Mouse (Mus musculus) left cerebral cortex, postnatal 14 days (tissue): ENCODE measurements around the gene Emilin1. TPM values are rescaled to one million over a fixed set of nuclear protein-coding genes. Genes with fewer than 3 reads are reported as not detected.

Experiments
- DNase-seq, 2 experiments: peaks; one replicate each; pipeline ENCODE4 v3.0.0; 2021 to 2022; ENCODE audit warnings: low spot score in 2 of 2, mixed read lengths in 1 of 2
- intact Hi-C: fragments of 180-260 bp; cut with DNase I; formaldehyde crosslinking; loops from one replicate; pipeline ENCODE4 v1.15.1; 2025
- total RNA-seq, 2 experiments: library from RNA; stranded (reverse); gene quantifications; 2 replicates each; pipeline ENCODE4 v1.2.3; 2021

Gene Emilin1
- total RNA-seq, 2 experiments from 2014 or later, result 4.5 to 4.9 TPM

- DNase-seq, result peak in 1 of 2 experiments; percentile 59
- intact Hi-C loops, result loop anchor here (5.0 to 10.0 kb wide), 2 partner anchors 113 to 205 kb away; partner anchors contain the start of gene Dpysl5
Measured at GRCm38 (mm10) chr5:30919831-30920614, 6.8 kb downstream of the Emilin1 start.

DNA sequence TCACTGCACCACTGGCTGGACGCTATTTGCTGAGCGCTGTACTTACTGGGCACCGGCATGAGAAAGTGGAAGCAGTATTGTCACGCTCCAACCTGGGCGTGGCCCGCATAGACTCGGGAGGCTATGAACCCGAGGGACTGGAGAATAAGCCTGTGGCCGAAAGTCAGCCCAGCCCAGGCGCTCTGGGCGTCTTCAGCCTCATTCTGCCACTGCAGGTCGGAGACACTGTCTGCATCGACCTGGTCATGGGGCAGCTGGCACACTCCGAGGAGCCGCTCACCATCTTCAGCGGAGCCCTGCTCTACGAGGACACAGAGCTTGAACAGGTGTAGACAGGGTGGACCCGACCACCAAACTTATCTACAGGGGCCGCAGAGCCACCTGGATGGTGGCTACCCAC lies 7.4 kb downstream of the Emilin1 start:
- intact Hi-C loops, result no loop called here
- no peak for DNase-seq

DNA sequence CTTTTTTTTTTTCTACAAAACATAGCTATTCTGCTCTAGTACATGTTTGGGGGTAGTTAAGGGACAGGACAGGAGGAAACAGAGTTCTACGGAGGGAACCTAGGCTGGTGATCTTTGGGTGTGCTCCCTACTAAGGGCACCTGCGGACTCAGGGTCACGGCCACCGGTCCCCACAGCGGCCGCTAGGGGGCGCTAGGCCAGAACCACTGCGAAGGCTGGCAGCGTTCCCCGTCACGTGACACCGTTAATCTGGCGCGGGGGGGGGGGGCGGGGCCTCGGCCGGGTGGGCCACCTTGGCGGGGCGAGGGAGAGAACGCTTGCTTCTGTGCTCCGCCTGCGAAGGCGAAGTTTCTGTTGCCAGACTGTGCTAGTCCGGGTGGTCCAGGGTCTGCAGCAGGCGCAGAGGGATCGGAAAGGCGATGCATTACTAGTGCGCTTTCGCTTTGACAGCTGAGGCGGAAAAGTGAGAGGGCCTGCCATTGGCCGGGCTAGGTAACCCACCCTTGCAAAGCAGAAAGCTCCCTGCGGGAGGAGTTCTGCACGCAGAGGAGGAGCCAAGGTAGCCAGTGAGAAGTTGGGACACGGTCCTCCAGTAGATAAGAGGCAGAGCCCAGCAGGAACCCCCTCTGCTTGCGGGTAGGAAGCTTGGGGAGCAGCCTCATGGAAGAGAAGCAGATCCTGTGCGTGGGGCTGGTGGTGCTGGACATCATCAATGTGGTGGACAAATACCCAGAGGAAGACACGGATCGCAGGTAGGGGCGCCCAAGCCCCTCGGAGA lies 8.2 kb downstream of the Emilin1 start, which contains the start of gene Khk:
Khk (plus strand) TSS at position 176 of the 778 bp plus-strand sequence.
- intact Hi-C loops, result no loop called here
- DNase-seq, result peak; percentile 87 to 91

DNA sequence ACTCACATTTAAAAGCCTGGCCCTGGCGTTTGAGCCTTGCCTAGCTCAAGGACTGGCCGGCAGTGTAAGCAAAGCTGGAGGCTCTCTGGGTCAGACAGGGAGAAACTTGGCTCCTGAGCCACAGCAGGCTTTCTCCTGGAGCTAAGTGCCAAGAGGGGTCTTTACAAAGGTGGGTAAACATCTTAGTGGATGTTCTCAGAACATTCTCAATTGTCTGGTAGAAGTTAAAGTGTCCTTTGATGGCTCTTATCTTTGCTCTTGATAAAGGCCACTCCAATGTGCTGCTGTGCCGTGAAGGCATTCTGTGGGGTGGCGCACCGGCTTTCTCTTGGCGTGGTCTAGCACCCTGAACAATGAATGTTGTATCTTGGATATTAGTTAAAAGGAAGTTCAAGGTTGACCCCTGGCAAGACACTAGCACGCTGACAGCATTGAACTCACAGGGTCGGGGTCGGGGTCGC lies 9.4 kb downstream of the Emilin1 start:
- intact Hi-C loops, result no loop called here
- no peak for DNase-seq

GRCm38 (mm10) chr5:30923119-30923518 lies 9.9 kb downstream of the Emilin1 start:
- intact Hi-C loops, result no loop called here
- no peak for DNase-seq

DNA sequence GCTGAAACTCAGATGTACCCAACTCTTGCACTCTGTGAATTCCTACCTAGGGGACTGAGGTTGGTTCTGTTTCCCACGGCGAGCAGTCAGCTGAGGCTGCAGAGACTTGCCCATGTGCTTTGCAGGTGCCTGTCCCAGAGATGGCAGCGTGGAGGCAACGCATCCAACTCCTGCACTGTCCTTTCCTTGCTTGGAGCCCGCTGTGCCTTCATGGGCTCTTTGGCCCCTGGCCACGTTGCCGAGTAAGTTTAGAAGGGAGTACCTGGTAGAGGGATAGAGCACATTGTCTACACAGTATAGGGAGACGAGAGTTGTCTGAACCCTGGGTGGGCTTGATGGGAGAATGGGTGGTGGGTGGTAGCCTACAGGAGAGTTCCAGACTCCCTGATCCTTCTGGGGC lies 11.4 kb downstream of the Emilin1 start:
- intact Hi-C loops, result no loop called here

DNA sequence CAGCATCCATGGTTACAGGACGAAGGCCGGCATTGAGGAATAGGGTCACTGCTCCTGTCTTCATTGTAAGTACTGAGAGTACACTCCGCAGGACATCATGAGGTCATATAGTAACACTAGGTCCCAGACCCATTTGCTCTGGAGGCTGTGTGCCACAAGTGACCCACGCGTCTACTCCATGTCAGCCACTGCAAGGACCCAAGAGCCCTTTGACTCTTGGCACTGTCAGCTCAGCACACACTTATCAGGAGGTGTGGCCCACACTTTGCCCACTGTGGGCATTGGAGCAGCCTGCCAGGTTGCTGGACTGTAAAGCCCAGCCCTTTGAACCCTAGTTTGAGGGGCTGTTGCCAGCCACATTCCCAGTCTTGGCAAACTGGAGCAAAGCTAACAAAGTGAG lies 12.0 kb downstream of the Emilin1 start:
- intact Hi-C loops, result no loop called here
- no peak for DNase-seq

More for the DNA sequence above, 11.4 kb downstream of the Emilin1 start:
- no peak for DNase-seq

DNA sequence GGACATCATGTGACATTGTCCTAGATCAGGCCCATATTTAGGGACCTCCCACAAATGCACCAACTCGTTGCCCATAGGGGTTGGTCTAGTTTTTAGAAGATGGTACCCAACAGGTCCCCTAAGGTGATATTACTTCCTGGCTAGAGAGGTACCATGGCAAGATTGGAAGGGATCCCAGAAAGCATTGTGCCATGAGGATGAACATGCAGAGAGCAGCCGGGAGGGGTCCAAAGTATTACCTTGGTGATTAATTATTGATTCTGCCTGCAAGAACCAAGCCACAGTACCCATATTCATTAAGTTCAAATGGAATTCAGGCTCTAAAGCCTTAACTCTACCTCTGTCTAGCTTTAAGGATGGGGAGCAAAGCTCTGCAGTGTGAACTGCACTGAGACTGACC lies 12.9 kb downstream of the Emilin1 start:
- intact Hi-C loops, result no loop called here
- DNase-seq, result no peak

- intact Hi-C loops, result no loop called here
- peak; percentile 62 to 72 for DNase-seq
Measured at GRCm38 (mm10) chr5:30927945-30928529, 14.8 kb downstream of the Emilin1 start.

- intact Hi-C loops, result loop anchor here (2.0 kb wide), 1 partner anchor 75 kb away; no protein-coding TSS in a partner anchor
- peak; percentile 89 to 90 for DNase-seq
Measured at GRCm38 (mm10) chr5:30930121-30930520, 16.9 kb downstream of the Emilin1 start.

DNA sequence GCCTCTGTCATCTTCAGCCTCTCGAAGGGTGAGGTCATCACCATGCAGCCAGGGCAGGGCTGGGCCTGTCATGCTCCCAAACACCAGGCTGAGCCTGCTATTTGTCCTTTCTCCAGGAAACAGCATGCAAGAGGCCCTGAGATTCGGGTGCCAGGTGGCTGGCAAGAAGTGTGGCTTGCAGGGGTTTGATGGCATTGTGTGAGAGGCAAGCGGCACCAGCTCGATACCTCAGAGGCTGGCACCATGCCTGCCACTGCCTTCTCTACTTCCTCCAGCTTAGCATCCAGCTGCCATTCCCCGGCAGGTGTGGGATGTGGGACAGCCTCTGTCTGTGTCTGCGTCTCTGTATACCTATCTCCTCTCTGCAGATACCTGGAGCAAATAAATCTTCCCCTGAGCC lies 17.6 kb downstream of the Emilin1 start:
- no peak for DNase-seq
- intact Hi-C loops, result loop anchor here (2.0 kb wide), 1 partner anchor 74 kb away; no protein-coding TSS in a partner anchor

- intact Hi-C loops, result loop anchor here (2.0 kb wide), 1 partner anchor 73 kb away; no protein-coding TSS in a partner anchor
- no peak for DNase-seq
Measured at GRCm38 (mm10) chr5:30931378-30931777, 18.2 kb downstream of the Emilin1 start.

- no peak for DNase-seq
- intact Hi-C loops, result no loop called here
Measured at GRCm38 (mm10) chr5:30933705-30934104, 20.5 kb downstream of the Emilin1 start.

DNA sequence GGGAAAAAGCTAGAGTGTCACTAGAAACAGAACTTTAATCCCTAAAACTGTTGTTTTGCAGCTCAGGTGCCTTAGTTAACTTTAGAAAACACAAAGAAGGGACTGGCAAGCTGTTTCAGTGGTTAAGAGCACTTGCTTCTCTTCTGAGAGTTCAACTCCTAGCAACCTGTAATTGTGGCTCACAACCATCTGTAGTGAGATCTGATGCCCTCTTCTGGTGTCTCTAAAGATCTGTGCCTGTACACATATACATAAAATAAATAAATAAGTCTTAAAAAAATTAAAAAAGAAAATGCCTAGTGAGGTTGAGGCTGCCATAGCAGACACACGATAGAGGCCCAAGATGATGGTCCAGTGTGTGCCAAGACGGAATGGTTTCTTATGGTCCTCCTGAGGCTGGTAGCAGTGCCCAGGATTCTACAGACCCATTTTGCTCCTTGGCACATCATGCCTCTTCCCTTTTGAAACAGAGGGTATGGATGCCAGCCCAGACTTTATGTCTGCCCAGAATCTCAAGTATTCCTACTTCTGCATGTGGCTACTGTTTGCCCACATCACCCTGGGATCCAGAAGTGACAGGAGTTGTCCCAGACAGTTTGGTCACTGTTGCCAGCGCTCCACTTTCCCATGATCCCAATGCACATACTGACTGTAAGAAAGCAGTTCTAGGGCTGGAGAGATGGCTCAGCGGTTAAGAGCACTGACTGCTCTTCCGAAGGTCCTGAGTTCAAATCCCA lies 21.7 kb downstream of the Emilin1 start:
- no peak for DNase-seq
- intact Hi-C loops, result no loop called here

- intact Hi-C loops, result no loop called here
- no peak for DNase-seq
Measured at GRCm38 (mm10) chr5:30943004-30943403, 29.8 kb downstream of the Emilin1 start.

DNA sequence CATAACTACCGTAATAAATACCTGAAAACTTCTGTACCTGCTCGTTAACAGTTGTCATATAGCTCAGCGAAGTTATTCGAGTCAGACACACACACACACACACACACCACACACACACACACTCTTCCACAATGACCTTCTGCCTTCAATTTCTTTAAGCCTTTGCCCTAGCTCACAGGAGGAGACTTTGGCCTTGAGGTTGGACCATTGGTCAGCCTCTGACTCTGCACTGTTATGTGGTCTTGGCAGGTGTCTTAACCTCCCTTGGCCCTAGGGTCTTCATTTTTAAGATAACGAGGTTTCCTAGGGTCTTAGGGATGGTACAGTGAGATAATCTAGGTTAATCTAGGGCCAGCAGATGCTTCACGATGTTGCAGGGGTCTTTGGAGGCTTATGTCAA lies 31.1 kb downstream of the Emilin1 start:
- intact Hi-C loops, result no loop called here
- no peak for DNase-seq

- peak; percentile 79 to 90 for DNase-seq
- intact Hi-C loops, result no loop called here
Measured at GRCm38 (mm10) chr5:30944956-30945781, 32.0 kb downstream of the Emilin1 start, which contains the start of gene Cgref1. Cgref1 (minus strand) TSS chr5:30945591.

DNA sequence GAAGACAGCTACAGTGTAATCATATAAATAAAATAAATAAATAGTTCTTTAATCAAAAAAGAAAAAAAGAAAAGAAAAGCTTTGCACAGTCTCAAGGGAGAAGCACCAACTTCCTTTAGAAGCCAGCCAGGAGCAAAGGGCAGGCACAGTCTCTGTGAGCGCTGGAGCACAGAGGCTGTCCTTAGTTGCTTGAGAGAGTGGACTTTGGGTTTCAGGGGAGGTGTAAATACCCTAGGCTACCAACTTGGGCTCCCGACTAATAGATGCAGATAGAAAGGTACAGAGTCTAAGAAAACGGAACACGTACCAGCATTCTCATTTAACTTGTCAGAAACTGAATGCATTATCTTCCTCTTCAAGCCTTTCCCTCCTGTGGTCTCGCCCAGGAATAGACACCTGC lies 35.4 kb downstream of the Emilin1 start:
- no peak for DNase-seq
- intact Hi-C loops, result no loop called here
